Mouse (Mus musculus): ENCODE measurements around the gene Clrn3. TPM values are rescaled to one million over a fixed set of nuclear protein-coding genes. Genes with fewer than 3 reads are reported as not detected.

Gene Clrn3
- total RNA-seq, 2 experiments from 2014 or later, result not detected

DNA sequence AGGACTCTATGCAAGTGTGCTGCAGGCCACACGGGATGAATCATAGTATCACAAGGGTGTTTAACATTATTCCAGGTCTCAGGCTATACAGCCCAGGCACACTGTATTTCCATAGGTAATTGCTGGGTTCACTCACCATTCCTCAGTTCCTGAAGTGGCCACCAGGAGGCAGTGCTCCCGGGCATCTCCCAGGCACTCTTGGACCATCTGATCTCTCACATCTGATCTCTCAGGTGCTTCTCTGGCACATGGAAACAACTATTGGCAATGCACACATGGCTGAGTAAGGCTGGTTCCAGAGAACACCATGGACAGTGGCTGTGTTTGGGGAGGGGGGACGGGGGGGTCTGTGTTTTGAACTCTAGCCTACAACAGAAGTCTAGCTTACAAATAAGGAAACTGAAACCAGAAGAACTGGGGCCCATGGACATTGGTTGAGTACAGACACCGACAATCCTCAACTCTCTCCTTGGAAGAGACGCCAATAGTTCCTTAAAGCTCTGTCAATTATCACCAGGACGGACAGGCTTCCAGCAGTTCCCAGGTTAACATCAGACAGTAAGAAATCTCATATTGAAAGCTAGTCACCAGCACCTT, 40.1 kb downstream of the Clrn3 start:
- DNase-seq (ENCODE audit: low spot score in 2 of 2), result no peak

DNA sequence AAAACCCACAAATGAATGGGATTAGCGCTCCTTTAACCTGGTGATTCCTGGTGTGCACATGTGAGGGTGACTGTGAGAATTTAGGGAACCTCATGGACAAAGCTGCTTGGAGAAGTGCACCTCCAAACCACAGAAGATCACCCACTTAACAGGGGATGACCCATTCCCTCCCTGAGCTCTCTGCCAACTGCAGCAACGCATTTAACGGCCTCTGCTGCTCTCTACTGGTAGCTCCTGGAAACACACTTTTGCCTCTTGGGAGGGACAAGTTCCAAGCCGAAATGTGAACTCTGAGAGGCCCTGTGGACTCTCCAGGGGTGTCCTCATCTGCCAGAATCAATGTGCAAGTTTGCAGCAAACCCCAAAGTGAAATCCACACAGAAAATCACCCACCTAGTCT, 41.0 kb downstream of the Clrn3 start:
- peak; percentile 41 to 65 for DNase-seq (ENCODE audit: low spot score in 2 of 2)

DNA sequence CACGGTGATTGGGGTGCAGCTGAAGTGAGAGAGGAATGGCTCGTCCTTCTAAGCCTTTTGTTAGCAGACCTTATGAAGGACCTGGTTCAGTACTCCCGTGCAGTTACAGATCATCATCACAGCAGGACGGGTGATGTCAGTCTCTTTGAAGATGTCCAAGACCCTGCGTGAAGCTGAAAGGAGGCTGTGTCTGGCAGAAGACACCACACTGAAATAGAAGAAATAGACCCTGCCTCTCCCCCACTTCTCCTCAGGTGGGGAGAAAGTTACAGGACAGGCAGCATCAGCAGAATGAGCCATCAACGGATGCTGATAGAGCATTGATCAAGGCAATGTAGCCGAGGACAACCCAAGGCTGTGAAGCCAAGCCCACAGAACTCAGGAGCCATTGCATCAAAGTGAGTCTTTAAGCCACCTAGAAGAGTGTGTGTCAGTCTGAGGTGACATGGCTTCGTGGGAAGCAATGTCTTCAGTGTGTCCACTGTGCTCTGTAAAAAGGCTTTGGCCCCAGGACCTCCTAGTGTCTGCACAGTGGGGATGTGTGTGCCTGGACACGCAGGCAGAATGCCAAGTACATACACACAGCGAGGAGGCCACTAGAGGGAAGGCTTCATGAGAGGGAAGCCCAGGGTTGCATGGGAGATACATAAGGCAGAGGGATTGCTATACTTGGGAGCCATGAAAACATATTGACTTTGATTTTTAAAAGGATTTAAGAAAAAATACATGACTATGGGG, 41.6 kb downstream of the Clrn3 start:
- no peak for DNase-seq (ENCODE audit: low spot score in 2 of 2)

DNA sequence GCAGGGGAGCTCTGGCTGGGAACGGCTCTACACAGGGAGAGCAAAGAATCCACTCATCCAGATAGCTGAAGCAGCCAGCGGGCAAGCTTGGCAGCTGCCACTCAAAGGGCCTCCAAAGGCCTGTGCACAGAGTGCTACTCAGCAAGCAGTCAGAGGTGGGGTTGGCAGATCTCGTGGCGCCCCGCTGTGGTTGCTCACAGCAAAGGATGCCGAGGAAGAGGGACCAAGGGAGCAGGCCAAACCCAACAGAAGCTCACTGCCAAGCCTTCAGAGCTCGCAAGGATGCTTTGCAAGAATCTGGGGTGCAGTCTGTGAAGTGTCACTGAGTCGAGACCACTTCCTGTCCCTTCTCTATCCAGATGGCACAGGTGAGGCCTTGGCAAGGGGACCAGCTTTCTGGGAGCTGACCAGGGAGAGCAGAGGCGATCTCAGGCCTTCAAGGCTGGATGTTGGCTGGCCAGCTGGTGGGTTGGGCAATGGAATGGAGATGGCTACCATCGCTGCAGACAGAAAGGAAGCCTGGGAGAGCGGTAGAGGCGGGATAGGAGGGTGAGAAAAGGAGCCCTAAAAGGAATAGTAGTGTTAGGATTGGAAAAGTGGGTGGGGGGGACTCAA, 42.6 kb downstream of the Clrn3 start:
- DNase-seq (ENCODE audit: low spot score in 2 of 2), result peak in 1 of 2 experiments; percentile 33

DNA sequence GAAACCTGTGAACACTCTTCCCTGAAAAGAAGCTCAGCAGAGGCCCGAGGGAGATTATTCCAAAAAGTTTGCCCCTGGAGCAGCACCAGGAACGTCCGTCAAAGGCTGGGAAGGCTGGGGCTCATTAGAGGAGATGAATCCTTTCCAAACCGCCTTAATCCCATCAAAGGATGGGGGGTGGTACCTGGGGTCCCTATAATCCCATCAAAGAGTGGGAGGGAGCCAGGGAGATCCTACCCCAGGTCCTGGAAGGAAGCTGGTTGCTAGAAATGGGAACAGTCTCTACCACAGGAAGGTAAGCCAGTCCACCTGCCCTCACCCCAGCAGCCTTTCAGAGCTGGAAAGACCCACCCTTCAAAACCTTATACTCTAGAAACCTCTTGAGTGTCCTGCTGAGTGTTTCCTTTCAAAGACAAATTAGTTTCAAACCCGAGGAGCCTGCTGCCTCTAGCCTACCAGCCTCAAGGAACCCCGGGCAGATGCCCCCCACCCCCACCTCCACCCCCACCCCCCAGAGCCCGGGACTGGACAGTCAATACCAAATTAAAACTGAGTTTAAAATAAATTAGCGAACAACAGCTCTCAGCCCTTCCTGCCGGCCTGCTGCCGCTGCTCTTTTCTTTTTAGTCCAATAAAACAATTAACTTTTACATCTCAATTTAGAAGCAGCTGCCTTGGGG, 43.2 kb downstream of the Clrn3 start:
- DNase-seq (ENCODE audit: low spot score in 2 of 2), result no peak

DNA sequence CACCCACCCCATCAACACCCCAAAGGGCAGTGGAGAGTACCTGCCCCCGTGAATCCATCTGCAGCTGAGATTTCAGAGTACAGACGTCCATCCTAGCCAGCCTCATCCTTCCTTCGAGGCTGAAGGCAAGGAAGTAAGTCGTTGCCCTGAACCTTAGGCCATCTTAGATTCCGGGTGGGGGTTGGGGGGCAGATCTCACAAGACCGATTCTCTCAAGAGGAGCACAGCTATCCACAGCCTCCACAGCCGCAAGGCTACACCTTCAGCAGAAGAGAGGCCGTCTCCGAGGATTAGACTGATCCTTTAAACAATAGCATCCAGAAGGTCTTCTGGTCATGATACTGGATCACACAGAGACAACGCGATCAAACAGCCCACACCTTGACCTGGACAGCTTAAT, 44.1 kb downstream of the Clrn3 start:
- no peak for DNase-seq (ENCODE audit: low spot score in 2 of 2)

DNA sequence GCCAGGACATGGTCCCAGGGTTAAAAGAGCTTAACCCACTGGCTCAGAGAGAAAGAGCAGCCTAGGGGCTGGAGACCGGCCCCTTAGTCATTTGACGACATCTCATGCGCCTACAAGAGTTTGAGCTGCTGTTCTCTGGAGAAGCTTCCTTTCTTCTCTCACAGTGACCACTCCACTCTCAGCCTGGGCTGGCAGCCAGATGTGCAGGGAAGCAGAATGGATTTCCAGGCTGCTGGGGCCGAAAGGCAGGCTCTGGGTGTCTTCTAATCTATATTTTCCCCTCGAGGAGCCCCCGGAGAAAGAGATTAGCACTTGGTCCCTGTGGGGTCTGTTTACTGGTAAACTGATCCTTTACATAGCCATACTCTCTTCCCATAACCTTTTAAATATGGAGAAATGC, 44.7 kb downstream of the Clrn3 start:
- DNase-seq (ENCODE audit: low spot score in 2 of 2), result no peak

DNA sequence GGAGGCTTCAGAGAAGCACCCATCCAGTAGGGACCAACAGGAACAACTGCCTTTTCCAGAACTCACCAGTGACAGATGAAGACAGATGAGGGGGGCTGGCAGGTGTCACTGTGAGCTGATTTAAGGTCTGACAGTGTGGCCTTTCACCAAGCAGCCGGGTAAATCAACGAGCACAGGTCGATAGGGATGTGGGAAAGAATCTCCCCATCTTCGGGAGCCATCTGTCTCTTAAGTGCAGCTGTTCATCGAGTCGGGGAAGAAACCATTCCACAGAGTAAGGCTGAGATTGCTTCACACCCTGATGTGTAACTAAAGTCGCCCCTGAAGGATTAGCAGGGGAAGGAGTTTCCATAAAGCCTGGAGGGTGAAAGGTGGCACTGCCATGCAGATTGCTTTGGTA, 47.3 kb downstream of the Clrn3 start:
- DNase-seq (ENCODE audit: low spot score in 2 of 2), result no peak

DNA sequence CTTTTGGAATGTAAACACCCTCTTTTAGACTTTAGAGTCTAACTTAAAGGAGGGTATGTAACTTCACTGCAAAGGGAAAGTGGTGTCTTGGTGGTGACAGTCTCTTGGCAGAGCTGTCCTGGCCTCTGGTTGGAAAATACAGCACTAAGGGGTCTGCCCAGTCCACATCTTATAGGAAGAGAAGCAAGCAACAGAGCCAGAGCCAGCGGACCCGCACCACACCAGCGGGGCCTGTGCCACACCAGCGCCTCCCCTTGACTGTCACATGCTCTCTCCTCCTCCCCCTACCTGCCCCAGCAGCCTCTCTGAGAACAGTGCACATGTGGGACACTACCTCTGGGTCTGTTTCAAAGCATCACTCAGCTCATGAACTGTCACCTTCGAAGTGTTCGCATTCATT, 48.5 kb downstream of the Clrn3 start:
- DNase-seq (ENCODE audit: low spot score in 2 of 2), result no peak

DNA sequence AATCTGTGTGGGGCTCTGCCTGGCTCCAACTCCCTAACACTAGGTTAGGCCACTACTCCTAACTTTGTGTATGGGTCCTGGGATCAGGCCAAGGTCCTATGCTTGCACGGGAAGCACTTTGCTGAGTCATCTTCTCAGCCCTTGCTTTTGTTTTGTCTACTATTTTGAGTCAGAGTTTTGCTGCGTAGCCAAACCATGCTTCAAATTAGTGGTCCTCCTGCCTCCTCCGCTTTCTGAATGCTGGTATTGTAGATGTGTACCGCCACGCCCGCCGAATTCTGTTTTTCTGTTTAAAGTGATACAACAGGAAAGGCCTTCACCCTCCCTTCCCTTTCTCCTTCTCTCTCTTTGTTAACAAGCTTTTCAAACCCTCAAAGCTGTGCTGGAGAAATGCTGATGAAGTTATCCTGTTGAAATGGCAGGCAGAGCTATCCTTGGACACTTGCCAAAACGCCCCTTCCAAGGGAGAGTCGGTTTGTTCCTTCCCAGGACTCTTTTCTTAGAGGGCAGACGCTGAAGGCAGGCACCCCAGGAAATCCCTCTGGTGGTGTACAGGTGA, 49.1 kb downstream of the Clrn3 start:
- DNase-seq (ENCODE audit: low spot score in 2 of 2), result no peak

DNA sequence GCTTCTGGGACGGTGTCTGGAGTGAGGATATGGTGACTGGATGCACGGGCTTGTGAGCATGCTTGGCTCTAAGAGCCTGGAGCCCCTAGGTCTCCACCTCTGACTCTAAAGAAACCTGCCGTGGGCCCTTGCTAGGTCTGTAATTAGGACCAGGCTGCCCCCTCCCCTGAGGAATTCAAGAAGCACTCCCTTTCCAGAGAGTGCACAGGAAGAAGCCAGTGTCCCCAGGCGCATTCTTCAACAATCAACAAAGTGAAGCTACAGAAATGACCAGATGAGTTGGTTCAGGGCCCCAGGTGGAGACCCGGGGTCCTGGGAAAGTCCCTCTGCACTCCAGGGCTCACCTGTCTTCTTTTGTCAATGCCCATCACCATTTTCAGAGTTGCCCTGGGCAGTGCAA, 51.2 kb downstream of the Clrn3 start:
- no peak for DNase-seq (ENCODE audit: low spot score in 2 of 2)

DNA sequence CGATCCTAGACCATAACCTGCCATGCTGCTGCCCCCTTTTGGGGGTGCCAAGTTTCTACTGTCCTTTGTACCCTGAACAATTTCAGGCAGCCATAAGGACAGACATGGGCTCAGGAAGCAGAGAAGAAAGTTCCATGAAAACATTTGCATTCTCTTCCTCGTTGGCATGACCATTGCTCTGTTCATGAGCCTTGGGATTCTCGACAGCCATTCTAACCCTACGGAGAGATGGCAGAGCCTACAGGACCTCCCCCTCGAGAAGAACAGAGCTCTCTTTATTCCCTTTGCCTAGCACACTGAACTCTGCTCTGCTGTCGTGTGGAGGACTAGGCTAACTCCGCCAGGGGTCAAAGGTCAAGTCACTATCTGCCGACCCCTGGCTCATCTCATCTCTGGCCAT, 52.5 kb downstream of the Clrn3 start:
- DNase-seq (ENCODE audit: low spot score in 2 of 2), result no peak

DNA sequence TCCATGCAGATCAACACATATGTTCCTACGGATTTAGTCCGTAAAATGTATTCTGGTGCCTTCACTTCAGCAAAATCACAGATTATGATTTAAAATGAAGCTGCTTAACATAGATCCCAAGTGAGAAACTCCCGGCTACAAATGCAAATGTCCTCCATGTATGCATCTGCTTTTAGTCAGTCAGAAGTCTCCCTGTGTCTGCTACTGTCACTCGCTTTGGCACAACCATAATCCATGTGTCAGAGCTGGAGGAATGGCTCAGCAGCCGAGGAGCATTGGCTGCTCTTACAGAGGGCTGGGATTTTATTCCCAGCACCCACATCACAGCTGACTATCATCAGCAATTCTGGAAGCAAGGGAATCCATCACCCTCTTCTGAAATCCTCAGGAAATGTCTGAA, 58.1 kb downstream of the Clrn3 start:
- DNase-seq (ENCODE audit: low spot score in 2 of 2), result no peak

DNA sequence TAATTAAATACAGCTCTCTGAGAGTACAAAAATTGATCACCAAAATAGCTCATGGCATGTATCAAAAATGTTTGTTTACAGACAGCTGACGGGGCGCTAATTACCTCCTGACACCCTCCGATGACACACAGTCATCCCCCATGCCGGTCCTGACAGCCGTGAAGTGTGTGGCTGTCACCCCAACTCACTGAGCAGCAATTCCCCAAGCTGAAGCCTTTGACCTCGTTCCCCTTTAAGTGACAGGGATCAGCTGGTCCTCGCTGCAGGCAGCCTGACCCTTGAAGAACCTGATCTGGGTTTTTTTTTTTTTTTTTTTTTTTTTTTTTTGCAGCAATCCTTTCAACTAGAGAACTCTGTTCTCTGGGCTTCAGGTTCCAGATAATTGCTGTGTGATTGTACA, 59.8 kb downstream of the Clrn3 start:
- DNase-seq (ENCODE audit: low spot score in 2 of 2), result no peak

DNA sequence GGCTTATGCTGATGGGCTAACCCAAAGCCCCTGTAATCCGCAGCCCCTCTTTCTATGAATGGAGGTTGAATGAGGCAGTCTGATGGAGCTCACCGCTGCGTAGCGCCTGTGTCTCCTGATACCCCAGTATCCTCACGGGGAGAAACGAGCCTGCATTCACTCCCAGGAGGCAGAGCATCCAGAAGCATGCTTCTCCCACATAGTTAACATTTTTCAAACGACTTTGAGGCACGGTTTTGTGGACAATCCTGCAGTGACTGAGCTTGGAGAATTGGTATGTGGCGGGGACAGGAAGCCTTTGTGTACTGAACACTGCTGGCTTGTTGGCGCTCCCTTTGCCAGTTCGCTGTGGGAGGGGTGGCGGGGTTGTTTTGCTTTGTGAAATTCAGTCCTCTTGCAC, 63.2 kb downstream of the Clrn3 start:
- DNase-seq (ENCODE audit: low spot score in 2 of 2), result no peak

DNA sequence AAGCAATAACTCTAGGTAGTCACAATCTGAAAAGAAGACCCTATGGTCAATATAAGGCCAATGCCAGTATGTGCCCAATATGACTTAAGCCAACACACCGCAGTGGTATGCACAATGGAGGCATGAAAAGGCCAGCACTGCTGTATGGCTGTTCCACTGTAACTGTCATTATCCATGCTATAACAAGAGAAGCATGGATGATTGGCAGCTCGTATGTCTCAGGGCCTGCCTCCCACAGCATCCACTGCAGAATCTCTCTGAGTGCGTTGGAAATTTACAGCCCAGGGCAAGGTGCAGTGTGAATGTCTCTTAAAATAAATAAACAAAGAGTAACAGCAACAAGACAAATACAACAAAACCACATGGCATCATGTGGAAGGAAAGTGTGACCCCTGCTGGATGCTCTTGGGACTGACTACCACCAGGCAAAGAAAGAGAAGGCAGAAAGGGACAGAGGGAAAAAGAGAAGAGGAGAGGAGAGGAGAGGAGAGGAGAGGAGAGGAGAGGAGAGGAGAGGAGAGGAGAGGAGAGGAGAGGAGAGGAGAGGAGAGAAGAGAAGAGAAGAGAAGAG, 63.7 kb downstream of the Clrn3 start:
- DNase-seq (ENCODE audit: low spot score in 2 of 2), result peak in 1 of 2 experiments; percentile 33

Small RNA genes within 50 kb of the gene (microRNA-seq; reads per million reads assigned to microRNA genes)
- gene Mir1962, result not detected

Other genes with a start within 250 kb of the Clrn3 start
- gene Foxi2, start 118.3 kb downstream of the Clrn3 start, total RNA-seq (2021), result not detected
- 10 to 100 TPM in 1 of 2 experiments, 1 to 10 TPM in 1; 9.2 to 10.3 TPM for gene Ptpre, start 8.8 kb upstream of the Clrn3 start, total RNA-seq (2021)
- 10 to 100 TPM; 61.5 to 67.8 TPM for gene Mki67, start 187.7 kb upstream of the Clrn3 start, total RNA-seq (2021)